Mouse (Mus musculus) liver, embryonic 13.5 days (tissue): ENCODE measurements around the gene Degs1. TPM values are rescaled to one million over a fixed set of nuclear protein-coding genes. Genes with fewer than 3 reads are reported as not detected.

ENCODE experiments used
- polyA plus RNA-seq: library from polyadenylated mRNA; unstranded; fragments of >200 nt; fragmentation: Nextera tagmentation; extraction: Ambion mirVana; gene quantifications from 2 replicates; pipeline ENCODE4 v1.2.1, GENCODE M21; 2015

Gene Degs1
- polyA plus RNA-seq, 1 experiment from 2014 or later, result 87.5 TPM

Other genes with a start within 250 kb of the Degs1 start
- 101 and 126 TPM in 2 replicates for gene Srp9, start 158.1 kb downstream of the Degs1 start, polyA plus RNA-seq
- not detected in 2 replicates for gene Vmn1r1, start 118.3 kb downstream of the Degs1 start, polyA plus RNA-seq
- 6.9 and 8.5 TPM in 2 replicates for gene Fbxo28, start 58.8 kb upstream of the Degs1 start, polyA plus RNA-seq
- gene Trp53bp2, start 126.4 kb upstream of the Degs1 start, polyA plus RNA-seq, result 3.1 and 3.8 TPM in 2 replicates
- 22.2 and 25.2 TPM in 2 replicates for gene Capn2, start 234.8 kb upstream of the Degs1 start, polyA plus RNA-seq